Mouse (Mus musculus) cortical plate, adult 2 months (tissue): ENCODE data around the gene Ablim1.

Source experiments
- CTCF ChIP-seq: fragments of 200-500 bp; IDR thresholded peaks from 2 replicates; pipeline ENCODE4 v1.5.1; 2011; ENCODE audit warnings: mild to moderate bottlenecking, control low read depth, low read length; ENCODE audit not compliant: insufficient read depth; ENCODE audit errors: extremely low read depth
- POLR2A ChIP-seq: fragments of 200-500 bp; IDR thresholded peaks from 2 replicates; pipeline ENCODE4 v1.6.1; 2011; ENCODE audit warnings: mild to moderate bottlenecking, low read length, control low read depth; ENCODE audit not compliant: insufficient read depth; ENCODE audit errors: extremely low read depth

GRCm38 (mm10) chr19:57112231-57112815 lies 202.4 kb downstream of the Ablim1 start:
- TF ChIP-seq POLR2A: no peak
- TF ChIP-seq CTCF: no peak
